Mouse (Mus musculus): ENCODE results near the gene Cenpb. TPM values are rescaled to one million over a fixed set of nuclear protein-coding genes. Genes with fewer than 3 reads are reported as not detected.

Cenpb gene
- polyA plus RNA-seq, 1 experiment from 2014 or later, result 6.9 TPM

Other genes with a start within 250 kb of the Cenpb start
- gene Gfra4, start 137.0 kb downstream of the Cenpb start, polyA plus RNA-seq (2014; fragmentation: Nextera tagmentation; extraction: Ambion mirVana), result 17.2 and 17.8 TPM in 2 replicates
- gene Adam33, start 116.3 kb downstream of the Cenpb start, polyA plus RNA-seq (2014; fragmentation: Nextera tagmentation; extraction: Ambion mirVana), result 0.89 and 1.0 TPM in 2 replicates
- 0.27 and 0.47 TPM in 2 replicates for gene Siglec1, start 93.3 kb downstream of the Cenpb start, polyA plus RNA-seq (2014; fragmentation: Nextera tagmentation; extraction: Ambion mirVana)
- gene Hspa12b, start 52.8 kb downstream of the Cenpb start, polyA plus RNA-seq (2014; fragmentation: Nextera tagmentation; extraction: Ambion mirVana), result 8.6 and 10.0 TPM in 2 replicates
- gene Gm11037, start 46.6 kb downstream of the Cenpb start, polyA plus RNA-seq (2014; fragmentation: Nextera tagmentation; extraction: Ambion mirVana), result not detected in 2 replicates
- gene 1700037H04Rik, start 20.0 kb downstream of the Cenpb start, polyA plus RNA-seq (2014; fragmentation: Nextera tagmentation; extraction: Ambion mirVana), result 99.3 and 101 TPM in 2 replicates
- 41.5 and 55.7 TPM in 2 replicates for gene Cdc25b, start 6.9 kb upstream of the Cenpb start, polyA plus RNA-seq (2014; fragmentation: Nextera tagmentation; extraction: Ambion mirVana)
- 3.4 and 5.1 TPM in 2 replicates for gene Spef1, start 7.2 kb upstream of the Cenpb start, polyA plus RNA-seq (2014; fragmentation: Nextera tagmentation; extraction: Ambion mirVana)
- 22.2 and 23.7 TPM in 2 replicates for gene Ap5s1, start 27.0 kb upstream of the Cenpb start, polyA plus RNA-seq (2014; fragmentation: Nextera tagmentation; extraction: Ambion mirVana)
- gene Mavs, start 54.0 kb upstream of the Cenpb start, polyA plus RNA-seq (2014; fragmentation: Nextera tagmentation; extraction: Ambion mirVana), result 19.7 and 23.7 TPM in 2 replicates
- gene Pank2, start 82.4 kb upstream of the Cenpb start, polyA plus RNA-seq (2014; fragmentation: Nextera tagmentation; extraction: Ambion mirVana), result 45.4 and 49.3 TPM in 2 replicates
- 3.9 and 4.8 TPM in 2 replicates for gene Rnf24, start 172.8 kb upstream of the Cenpb start, polyA plus RNA-seq (2014; fragmentation: Nextera tagmentation; extraction: Ambion mirVana)